Mouse (Mus musculus): ENCODE measurements around the gene Wasl.

The Wasl gene

DNA sequence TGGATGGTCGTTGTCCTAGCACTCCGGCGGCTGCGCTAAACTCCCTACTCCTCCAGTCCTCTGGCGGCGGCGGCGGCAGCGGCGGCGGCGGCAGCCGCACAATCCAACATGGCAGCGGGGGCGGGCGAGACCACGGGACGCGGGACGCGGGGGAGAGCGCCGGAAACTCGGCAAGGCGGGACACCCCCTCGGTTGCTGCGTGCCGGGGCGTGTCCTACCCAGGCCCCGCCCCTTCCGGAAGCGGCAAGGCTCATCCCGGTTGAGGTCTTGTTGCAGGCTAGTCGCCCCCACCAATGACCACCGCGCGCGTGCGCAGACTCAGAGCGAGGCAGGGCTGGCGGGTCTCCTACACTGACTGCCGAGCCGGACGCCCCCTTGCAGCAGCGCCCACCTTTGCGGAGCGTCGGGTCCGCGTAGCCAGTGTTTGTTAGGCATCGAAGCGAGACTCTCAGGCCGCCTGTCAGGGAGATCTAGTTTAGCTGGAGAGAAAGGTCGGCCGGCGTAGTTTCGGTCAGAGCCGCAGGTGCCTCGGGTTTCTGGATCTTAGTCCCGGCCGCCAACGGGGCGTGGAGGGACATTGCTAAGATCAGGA is at the start of gene Wasl:
TSS of gene Wasl (minus strand) at position 143 of the 592 bp plus-strand sequence.
- peak; percentile 99 for DNase-seq (ENCODE audit: low spot score)

DNA sequence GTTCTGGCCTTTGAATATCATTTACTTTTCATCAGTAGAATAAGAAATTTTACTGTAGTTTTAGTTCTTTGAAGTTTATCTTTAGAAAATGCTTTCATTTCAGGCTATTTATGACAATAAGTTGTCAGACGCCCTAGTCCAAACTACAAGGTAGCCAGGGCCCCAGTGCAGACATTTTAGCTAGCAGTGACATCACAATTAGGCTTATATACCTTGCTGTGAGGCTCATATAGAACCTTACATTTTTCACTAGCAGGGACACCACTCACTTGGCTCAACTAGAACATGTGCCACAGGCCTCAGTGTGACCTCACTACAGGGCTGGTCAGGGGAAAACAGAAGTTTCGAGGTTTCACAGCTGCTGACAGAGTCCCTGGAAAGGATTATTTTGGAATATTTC is 42.7 kb upstream of the Wasl start:
- no peak for DNase-seq (ENCODE audit: low spot score)

DNA sequence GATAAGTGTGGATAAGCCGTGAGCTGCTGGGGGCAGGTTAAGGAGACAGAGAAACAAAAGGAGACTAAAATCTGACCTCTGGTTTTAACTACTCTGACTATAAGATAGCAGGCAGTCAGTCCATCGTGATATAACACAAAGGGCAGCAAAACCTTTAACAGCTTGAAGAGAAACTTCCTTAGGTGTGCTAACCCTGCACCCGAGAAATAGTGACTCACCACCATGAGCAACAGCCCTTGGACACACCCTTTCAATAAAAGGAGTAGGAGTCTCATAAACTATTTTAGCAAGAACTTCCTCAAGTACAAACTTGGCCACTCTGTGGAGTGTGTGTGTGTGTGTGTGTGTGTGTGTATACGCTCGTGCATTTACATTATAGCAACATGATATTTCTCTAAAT is 42.3 kb upstream of the Wasl start:
- DNase-seq (ENCODE audit: low spot score): no peak

DNA sequence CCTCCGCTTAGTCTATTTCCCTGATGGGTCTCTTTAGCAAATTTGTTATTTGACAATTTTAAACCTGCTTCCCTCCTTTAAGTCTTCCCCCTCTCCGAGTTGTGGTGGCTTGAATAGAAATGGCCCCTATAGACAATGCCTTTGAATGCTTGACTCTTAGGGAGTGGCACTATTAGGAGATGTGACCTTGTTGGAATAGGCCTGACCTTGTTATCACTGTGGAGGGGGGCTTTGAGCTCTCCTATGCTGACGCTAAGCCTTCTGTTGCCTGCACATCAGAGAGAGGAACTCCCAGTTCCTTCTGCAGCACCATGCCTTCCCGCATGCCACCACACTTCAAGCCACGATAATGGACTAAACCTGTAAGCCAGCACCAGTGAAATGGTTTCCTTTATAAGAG is 32.4 kb upstream of the Wasl start:
- DNase-seq (ENCODE audit: low spot score): no peak

DNA sequence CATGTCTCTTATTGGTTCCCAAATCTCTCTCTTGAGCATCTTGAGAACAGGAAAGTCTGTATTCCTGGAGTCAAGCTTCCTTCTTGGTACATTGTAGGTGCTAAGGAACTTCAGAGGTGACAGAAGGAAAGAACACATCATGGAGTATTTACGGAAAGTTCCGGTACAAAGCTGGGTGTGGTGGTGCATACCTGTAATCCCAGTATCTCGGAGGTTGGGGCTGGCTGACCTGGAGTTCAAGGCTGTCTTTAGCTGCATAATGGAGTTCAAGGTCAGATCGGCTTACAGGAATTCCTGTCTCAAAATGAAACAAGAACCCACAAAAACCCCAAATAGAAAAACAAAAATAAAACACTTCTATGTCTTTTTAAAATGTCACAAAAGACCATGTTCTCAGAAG is 31.3 kb upstream of the Wasl start:
- DNase-seq (ENCODE audit: low spot score): no peak

DNA sequence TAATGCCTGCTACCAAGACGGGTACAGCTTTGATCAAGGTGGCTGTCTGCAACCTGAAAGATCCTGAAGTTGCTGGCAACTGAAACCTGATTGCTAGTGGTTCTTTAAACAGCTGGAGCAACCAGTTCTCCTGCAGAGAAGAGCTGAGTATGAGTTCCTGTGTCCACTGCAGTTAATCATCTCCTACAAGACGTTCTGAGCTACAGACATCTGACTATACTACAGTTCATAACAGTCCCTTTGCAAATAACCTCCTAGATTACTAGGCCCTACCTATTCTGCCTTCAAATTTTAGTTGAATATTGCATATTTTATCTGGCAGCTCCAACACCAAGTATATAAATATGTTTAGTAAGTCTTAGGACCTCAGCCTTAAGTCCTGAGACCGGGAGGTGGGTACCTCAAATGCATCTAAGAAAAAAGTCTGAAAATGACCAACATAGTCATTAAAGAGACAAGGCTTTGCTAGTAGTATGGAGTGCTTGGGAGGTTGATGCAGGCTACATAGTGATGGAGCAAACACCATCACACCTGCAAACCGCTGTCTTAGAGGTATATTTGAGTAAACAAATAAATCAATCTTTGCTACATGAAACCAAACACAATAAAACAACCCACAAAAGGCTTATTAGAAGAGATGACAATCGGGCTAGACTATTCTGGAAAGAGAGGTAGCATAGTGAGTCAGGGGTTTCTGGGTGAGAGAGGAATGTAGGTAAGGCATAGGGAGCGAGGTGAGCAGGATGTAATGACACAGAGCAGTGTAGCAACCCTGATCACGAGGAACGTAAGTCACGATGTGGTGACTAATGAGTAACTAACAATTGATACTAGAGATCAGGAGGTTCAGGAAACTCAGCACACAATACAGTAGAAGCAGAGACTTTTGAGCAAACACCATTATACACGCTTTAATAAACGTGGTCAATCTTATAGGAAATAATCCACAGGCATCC is 29.9 kb upstream of the Wasl start:
- DNase-seq (ENCODE audit: low spot score): no peak

DNA sequence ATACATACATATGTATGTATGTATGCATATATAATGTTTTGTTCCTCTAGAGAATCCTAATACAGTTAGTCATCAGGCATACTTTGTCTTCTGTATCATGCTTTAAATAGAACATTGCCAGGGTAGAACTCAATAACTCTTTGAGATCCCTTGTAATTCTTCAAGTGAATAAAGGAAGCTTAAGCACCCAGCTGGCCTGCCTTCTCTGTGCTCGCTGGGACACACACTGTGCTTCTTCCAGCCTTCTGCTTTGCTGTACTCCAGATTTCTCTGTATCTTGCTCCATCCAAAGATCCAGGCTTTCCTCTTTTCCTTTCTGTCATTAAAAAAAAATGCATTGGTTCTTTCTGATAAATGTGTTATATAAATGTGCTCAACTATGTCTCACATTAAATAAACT is 23.1 kb upstream of the Wasl start:
- DNase-seq (ENCODE audit: low spot score): no peak

DNA sequence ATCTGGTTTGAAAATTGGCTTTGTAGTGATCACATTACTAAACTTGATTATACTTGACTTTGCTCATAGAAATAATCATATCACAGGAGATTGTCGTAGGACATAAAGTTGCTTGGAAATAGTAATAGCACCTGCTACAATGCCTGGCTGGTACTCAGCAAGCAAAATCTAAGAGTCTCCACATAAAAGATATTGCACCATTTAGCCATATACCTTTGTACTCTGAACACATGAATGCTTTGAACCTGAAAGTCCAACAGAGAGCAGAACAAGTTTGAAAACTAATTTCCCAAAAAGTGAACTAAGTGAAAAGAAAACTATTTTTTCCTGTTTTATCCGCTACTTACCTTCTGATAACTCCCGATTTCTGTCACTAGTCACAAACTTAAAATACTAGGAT is 18.3 kb upstream of the Wasl start:
- DNase-seq (ENCODE audit: low spot score): no peak

DNA sequence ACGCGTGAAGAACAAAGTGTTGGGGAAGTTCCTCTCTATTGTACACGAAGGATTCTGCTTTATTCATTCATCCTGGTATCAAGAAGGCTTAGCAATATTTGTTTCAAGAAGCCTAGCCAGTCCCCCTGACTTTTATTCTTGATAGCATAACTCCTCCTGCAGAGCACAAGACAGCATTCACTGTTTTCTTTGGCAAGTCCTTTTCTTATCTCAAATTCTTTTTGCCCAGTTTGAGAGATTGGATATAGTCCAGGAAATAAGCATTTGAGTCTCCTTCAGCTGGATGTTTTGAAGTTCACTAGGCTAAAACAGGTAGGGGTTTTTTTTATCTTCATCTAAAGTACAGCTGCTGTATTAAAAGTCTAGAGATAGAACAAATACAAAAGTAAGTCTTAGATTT is 3.0 kb upstream of the Wasl start:
- no peak for DNase-seq (ENCODE audit: low spot score)

DNA sequence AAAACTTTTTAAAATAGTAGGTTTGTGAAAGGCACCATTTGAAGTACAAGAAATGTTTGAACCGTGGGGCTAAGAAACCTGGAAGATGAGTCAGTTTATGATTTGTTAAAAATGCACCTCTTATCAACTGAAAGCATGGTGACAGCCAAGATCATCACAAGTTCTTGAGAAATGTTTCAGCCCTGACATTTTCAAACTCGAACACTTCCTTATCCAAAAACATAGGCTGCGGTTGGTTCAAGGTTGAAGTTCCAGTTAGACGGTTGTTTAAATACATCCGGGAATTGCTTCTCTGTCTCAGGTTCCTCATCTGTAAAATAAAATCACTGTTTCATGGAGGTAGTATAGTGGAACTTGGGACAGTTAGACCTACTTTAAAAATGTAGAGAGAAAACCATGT is 1.4 kb upstream of the Wasl start:
- DNase-seq (ENCODE audit: low spot score): no peak

DNA sequence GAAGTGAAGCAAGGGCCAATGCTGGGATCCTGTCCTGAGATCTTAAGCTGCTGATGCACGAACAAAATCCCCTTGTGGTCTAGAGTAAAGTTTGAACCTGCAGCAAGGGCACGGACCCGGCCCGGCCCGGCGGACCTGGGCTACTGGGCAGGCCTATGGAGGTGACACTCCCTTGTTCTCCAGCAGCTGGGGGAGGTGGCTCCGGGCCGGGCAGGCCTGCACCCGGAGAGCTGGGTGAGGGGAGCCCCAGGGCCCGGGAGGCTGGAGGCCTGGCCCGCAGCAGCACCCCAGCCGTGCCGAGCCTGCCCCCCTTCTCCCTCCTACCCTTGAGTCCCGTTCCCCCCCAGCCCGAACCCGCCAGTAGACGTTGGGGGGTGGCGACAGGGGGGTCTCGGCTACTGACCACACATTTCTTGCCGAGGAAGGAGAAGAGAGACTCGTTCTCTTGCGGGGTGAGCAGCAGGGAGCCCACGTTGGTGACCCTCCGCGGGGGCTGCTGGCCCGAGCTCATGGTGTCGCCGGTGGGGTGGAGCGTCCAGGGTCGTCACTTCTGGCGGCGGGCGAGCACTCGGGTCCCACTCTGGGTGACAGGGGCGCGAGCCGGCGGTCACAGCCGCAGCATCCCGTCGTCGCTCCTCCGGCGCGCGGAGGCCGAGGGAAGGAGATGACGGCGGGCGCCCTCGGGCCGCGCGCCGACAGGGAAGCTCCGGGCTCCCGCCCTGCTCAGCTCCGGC is 509 bp downstream of the Wasl start:
- DNase-seq (ENCODE audit: low spot score): peak; percentile 48

DNA sequence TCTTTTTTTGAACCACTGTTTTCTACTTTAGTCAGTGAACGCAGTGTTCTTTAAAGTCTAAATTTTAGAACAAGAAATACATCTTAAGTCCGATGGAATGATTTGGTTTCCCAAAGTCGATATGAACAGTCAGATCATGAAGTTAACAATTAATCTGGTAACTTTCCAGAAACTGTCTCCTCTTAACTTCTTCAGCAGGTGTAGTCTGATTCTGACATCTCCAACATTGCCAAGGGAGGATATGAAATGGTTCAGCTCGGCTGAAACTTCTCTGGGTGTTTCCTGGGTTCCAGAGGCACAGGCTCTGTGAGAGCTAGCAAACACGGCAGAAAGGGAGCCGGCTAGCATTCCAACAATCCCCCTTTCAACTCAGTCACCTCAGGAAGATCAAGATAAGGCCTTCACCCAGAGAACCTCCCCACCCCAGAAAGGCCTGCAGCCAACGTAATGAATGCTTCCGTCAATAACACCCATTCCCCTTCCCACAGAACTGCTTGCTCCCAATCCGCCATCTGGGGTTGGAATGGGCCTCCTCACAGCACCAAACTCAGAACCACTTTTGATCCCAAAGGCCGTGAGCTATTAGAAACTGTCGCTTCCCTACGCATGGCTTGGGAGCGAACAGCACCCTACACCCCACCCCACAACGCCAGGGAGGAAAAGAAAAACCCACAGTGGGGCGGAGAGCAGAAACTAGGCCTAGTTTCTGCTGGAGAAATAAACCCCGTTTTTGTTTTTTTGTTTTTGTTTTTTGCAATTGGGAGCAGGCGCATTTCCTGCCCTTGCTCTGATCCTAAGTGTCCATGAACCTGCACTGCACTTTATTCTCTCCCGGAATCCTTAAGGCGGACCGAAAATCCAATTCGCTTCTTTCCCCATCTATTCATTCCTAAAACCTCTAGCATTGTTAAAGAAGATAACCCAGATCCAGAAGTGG is 1.3 kb downstream of the Wasl start:
- peak; percentile 0 for DNase-seq (ENCODE audit: low spot score)

DNA sequence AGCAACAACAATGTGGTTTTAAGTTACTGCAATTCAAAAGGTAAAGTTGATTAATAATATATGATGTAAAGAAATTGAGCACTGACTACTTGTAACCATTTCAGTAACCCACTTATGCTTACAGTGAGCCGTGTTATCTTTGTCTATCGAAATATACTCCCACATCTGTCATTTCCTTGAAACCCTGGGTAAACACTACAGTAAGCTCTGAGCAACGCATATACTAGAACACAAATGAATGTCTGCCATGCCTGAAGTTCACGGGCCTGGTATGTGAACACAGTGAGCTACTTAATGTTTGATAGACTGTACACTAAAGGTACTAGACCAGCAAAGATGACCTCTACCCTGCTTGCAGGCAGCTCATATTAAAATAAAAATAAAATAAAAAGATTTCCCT is 2.3 kb downstream of the Wasl start:
- peak; percentile 2 for DNase-seq (ENCODE audit: low spot score)

DNA sequence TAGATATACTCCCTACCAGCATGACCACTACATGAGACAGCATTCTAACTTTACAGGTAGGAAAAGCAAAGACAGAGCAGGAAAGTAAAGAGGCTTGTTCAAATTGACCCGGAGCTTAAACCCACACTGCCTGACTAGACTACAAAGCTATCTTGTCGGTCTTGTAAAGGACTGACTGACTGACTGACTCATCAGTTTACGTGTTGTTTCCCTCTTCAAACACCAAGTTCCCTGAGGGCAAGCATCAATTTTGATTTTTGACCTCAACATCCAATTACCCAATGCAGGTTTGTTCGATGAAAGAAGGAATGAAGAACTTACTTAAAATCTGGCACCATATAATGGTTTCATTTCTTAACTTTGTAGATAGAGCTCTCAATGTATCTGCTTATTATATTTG is 2.9 kb downstream of the Wasl start:
- no peak for DNase-seq (ENCODE audit: low spot score)

DNA sequence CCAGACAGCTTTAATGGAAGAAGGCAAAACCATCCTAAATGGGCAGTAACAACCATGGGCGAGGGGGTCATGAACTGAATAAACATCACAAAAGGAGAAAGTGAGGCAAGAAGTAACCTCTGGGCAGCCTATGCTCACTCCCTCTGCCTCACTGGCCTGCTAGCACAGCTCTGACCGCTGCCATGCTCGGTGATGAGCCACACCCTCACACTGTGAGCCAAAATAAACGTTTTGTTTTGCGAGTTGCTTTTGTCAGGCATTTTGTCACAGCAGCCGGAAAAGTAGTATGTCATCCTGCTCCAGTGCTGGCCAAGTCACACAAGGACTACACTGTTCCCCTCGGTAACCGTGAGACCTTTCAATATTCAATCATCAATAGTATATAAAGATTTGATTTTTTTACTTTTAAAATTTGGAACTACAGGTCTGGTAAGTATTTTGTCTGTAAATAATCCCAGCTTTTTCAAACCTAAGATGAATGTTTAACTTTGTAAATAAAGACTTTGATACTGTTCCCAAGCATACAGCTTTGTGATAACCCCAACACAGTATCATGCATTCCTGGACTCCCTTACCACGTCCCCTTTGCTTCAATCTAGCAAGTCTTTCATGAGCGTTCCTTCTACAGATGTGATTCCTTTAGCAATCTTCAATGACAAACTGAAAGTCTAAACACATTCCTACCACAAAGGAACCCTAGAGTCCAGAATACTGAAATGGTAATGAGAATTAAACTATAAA is 7.0 kb downstream of the Wasl start:
- DNase-seq (ENCODE audit: low spot score): no peak

DNA sequence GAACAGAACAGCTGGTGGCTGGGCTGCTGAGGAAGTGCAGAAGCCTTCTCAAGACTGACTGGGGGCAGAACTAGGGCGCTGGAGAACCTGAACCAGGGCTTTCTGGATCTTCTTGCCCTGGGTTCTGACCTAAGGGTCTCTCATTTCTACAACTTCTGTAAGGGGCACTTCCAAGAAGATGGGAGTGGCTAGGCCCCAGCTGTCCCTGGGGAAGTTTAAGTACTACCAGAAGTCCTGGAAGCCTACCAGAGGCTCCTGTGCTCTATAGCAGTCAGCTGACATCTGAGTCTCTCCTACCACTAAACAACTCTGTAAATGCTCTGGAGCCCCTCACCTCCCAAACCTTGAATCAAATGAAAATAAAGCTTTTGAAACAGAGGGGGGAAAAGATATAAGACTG is 8.7 kb downstream of the Wasl start:
- DNase-seq (ENCODE audit: low spot score): no peak

DNA sequence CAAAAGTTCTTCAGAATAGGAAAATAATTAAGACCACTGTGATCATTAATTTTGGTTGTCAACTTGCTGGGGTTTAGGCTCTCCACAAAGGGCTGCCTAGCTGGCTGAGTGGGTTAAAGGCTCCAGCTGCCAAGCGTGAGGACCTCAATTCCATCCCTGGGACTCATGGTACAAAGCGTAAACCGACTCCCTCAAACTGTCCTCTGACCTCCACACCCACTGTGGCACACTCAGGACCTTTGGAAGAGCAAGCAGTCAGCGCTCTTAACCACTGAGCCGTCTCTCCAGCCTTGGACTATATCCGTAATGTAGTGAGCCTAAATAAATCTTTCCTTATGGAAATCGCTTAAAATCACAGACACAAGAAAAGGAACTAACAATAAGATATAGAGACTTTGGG is 13.3 kb downstream of the Wasl start:
- no peak for DNase-seq (ENCODE audit: low spot score)

DNA sequence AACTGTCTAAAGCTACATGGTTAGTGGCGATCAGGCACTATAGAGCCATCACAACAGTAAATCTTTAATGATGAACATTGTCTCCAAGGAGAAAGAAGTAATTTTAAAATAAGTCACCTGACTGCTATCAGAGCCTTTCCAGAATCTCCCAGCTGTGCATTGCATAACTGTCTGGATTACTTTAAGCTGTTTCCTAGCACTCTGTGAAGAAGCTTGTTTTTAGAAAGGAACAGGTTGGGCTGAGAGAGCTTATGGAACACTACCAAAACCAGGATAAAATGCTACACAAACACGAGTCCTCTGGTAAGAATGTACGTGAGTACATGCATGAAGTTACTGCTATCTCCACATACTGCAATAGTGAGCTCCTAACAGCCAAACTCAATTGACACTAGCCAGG is 14.1 kb downstream of the Wasl start:
- DNase-seq (ENCODE audit: low spot score): no peak

DNA sequence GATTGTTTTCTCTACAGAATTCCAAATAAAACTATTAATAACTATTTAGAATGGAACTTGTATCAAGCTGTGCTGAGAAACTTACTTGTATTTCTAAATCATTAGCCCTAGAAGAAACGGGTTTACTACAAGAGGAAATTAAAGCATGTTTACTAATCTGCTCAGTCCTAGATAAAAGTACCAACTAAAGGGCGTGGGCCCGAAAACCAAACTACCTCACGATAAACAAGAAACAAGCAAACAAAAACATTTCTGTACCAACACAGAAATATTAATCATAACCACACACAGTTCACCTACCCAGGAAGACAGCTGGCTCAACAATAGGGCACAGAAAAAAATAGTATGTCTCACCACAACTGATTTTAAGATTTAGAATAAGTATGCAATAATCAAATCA is 16.4 kb downstream of the Wasl start:
- no peak for DNase-seq (ENCODE audit: low spot score)

DNA sequence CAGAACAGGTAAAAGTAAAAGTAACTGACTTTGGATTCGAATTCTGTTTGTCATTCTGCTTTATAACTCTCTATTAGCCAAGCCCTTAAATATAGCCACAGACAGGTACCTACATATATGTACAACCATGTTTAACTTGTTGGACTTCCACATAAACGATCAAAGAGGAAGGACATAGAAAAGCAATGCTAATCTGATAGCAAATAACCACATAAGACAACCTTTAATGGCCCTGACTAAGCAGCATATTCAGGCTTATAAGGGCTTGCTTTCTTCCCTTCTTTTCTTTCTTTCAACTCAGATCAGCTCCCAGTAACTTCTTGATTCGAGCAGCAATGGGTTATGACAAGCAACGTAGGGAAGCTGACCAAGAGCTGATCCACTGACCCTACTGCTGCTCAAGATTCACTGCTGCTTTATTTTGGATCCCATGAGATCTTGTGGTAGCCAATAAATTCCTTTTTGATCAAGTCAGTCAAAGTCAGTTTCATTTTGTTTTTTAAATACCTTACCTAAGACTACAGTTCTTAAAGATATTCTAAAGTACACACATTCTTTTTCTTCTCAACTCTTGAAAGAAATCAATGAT is 17.6 kb downstream of the Wasl start:
- no peak for DNase-seq (ENCODE audit: low spot score)

Measured in T-cell, adult 2 months (primary cell).